Mouse (Mus musculus) megakaryocyte progenitor cell, adult 5-6 weeks (primary cell): Measurements from ENCODE around the gene Defb29. TPM values are rescaled to one million over a fixed set of nuclear protein-coding genes. Genes with fewer than 3 reads are reported as not detected.

Source experiments
- ATAC-seq: replicated peaks from 2 replicates; pipeline ENCODE4 v1.8.0; 2016; ENCODE audit warnings: mild to moderate bottlenecking, moderate TSS enrichment, inconsistent platforms; ENCODE audit not compliant: poor library complexity
- total RNA-seq, 2 experiments: library from RNA; stranded (forward) in 1 of 2; stranded (reverse) in 1 of 2; fragments of 157-497, 149-512 nt in 1 of 2; fragments of 200-1000 nt in 1 of 2; gene quantifications; 2 replicates each; pipeline versions ENCODE4 v1.2.3 to v1.2.4; 2015 to 2017

The Defb29 gene
- total RNA-seq, 2 experiments from 2014 or later: not detected

DNA sequence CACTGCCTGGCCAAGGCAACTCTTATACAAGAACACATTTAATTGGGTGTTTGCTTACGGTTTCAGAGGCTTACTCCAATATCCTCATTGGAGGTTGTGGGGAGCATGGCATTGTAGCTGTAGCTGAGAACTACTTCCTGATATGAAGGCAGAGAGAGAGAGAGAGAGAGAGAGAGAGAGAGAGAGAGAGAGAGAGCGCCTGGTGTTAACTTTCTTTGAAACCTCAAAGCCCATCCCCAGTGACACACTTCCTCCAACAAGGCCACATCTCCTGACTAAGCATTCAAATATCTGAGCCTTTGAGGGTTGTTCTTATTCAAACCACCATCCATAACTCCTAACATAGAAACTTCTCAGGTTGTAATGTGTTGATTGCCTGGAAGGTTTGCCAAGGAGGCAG lies 35.9 kb downstream of the Defb29 start:
- no peak for ATAC-seq

DNA sequence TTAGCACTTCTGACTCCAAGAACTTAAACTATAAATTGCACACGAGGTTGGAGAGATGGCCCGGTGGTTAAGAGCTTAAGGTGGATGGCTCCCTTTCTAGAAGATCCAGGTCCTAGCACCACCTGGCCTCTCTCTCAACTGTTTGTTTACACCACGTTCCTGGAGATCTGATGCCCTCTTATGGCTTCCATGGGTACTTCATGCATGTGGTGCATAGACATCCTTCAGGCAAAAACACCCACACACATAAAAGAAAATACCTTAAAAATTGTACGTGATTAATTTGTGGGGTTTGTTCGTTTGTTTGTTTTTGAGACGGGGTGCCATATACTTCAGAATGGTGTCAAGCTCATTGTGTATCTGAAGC lies 39.1 kb downstream of the Defb29 start:
- ATAC-seq: peak; percentile 73

DNA sequence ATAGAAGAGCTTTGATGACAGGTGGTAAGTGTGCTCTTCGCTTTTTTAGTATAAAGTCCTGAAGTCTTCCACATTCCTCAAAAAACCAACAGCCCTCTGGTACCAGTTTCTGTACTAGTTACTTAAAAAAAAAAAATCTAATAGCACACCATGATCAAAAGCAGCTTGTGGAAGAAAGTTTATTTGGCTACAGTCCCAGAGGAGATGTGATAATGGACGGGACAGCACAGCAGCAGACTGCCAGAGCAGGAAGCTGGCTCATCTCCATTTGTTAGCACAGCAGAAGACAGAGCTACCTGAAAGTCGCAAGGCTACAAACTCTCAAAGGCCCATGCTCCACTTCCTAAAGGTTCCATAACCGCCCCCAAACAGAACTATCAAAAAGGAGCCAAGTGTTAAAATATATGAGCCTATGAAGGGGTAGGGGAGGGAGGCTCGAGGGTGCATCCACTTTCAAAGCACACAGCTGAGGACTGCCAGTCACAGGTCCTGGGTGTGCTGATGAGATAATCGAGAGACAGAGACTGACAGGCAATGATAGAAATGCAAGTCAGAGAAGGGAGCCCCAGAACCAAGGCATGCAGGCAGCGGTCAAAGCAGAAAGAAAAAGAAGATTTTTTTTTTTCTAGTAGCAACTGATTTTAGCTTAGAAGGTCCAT lies 39.6 kb downstream of the Defb29 start:
- ATAC-seq: peak; percentile 93

DNA sequence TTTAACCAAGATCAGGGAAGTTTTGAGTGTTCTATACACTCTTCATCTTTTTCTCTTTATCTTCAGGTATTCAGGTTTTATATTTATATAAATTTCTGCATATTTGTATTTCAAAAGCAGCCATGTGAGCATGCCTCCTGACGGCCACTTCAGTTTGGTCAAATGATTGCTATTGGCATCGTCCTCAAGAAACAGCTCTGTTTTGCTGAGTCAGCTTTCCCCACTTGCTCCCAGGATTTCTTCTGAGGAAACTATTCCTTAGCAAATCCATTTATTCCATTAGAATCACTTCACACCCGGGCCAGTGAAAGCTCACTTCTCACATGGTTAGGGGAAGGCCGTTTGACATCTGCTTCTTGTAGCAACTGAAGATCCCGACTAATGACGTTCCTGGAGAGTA lies 41.9 kb downstream of the Defb29 start:
- no peak for ATAC-seq

DNA sequence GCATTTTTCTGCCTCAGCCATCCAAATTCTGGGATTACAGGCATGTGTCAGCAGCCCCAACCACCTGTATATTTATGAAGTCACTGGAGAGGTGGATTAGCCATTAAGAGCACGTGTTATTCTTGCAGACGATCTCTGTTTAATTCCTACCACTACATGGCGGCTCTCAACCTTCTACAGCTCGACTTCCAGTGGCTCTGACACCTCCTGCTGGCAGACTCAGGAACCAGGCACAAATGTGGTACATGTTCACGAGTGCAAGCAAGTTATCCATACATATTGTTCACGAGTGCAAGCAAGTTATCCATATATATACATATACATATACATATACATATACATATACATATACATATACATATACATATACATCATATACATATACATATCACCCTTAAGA lies 46.7 kb downstream of the Defb29 start:
- no peak for ATAC-seq

DNA sequence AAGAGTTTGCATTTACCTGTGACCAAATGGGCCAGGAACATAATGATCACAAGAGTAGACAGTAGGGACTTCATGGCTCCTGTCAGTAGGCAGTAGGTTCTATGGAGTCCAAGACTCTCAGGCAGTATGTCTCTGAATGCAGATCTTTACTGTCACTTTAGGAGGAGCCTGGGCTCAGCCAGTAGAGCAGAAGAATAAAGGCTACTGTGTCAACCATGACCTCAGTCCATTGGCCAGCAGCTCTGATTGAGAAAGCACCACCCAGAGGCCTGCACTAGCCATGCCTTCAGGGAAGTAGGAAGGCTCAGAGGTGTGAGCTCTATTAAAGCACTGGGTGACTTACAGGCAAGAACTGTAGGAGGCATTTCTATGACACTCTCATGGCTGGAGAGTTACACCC lies 49.9 kb downstream of the Defb29 start, which contains the start of gene Defb22:
TSS of gene Defb22 (minus strand) at position 101 of the 400 bp plus-strand sequence.
- ATAC-seq: no peak

Other genes starting within 250 kb of the Defb29 start
- 18.4 and 19.7 TPM in 2 replicates for gene Tbc1d20, start 246.3 kb downstream of the Defb29 start, total RNA-seq (2015)
- gene Tbc1d20, start 246.3 kb downstream of the Defb29 start, total RNA-seq (2017): 17.2 and 19.1 TPM in 2 replicates
- 50.3 and 75.6 TPM in 2 replicates for gene Rbck1, start 207.4 kb downstream of the Defb29 start, total RNA-seq (2015)
- 66.8 and 67.2 TPM in 2 replicates for gene Rbck1, start 207.4 kb downstream of the Defb29 start, total RNA-seq (2017)
- gene Trib3, start 196.1 kb downstream of the Defb29 start, total RNA-seq (2015): not detected in 2 replicates
- gene Trib3, start 196.1 kb downstream of the Defb29 start, total RNA-seq (2017): not detected in 2 replicates
- not detected in 2 replicates for gene Nrsn2, start 163.5 kb downstream of the Defb29 start, total RNA-seq (2015)
- gene Nrsn2, start 163.5 kb downstream of the Defb29 start, total RNA-seq (2017): not detected in 2 replicates
- 6.8 and 9.0 TPM in 2 replicates for gene Sox12, start 142.0 kb downstream of the Defb29 start, total RNA-seq (2015)
- 1.9 and 2.2 TPM in 2 replicates for gene Sox12, start 142.0 kb downstream of the Defb29 start, total RNA-seq (2017)
- gene Zcchc3, start 125.1 kb downstream of the Defb29 start, total RNA-seq (2015): 5.3 and 5.7 TPM in 2 replicates
- gene Zcchc3, start 125.1 kb downstream of the Defb29 start, total RNA-seq (2017): 2.8 and 4.1 TPM in 2 replicates
- not detected in 2 replicates for gene 6820408C15Rik, start 124.5 kb downstream of the Defb29 start, total RNA-seq (2015)
- 0.29 TPM in 1 of 2 replicates, not detected in the other for gene 6820408C15Rik, start 124.5 kb downstream of the Defb29 start, total RNA-seq (2017)
- gene Defb23, start 75.5 kb downstream of the Defb29 start, total RNA-seq (2015): not detected in 2 replicates
- not detected in 2 replicates for gene Defb23, start 75.5 kb downstream of the Defb29 start, total RNA-seq (2017)
- gene Defb20, start 63.0 kb downstream of the Defb29 start, total RNA-seq (2015): not detected in 2 replicates
- not detected in 2 replicates for gene Defb20, start 63.0 kb downstream of the Defb29 start, total RNA-seq (2017)
- not detected in 2 replicates for gene Defb22, start 50.0 kb downstream of the Defb29 start, total RNA-seq (2015)
- not detected in 2 replicates for gene Defb22, start 50.0 kb downstream of the Defb29 start, total RNA-seq (2017)
- gene Defb26, start 28.4 kb downstream of the Defb29 start, total RNA-seq (2015): not detected in 2 replicates
- not detected in 2 replicates for gene Defb26, start 28.4 kb downstream of the Defb29 start, total RNA-seq (2017)
- not detected in 2 replicates for gene Defb28, start 21.8 kb downstream of the Defb29 start, total RNA-seq (2015)
- not detected in 2 replicates for gene Defb28, start 21.8 kb downstream of the Defb29 start, total RNA-seq (2017)
- not detected in 2 replicates for gene Gm17416, start 29.2 kb upstream of the Defb29 start, total RNA-seq (2015)
- gene Gm17416, start 29.2 kb upstream of the Defb29 start, total RNA-seq (2017): not detected in 2 replicates
- gene Defb21, start 32.6 kb upstream of the Defb29 start, total RNA-seq (2015): not detected in 2 replicates
- gene Defb21, start 32.6 kb upstream of the Defb29 start, total RNA-seq (2017): not detected in 2 replicates
- gene Defb19, start 40.2 kb upstream of the Defb29 start, total RNA-seq (2015): not detected in 2 replicates
- gene Defb19, start 40.2 kb upstream of the Defb29 start, total RNA-seq (2017): not detected in 2 replicates
- gene Defb45, start 59.3 kb upstream of the Defb29 start, total RNA-seq (2015): not detected in 2 replicates
- gene Defb45, start 59.3 kb upstream of the Defb29 start, total RNA-seq (2017): not detected in 2 replicates
- gene Defb36, start 64.2 kb upstream of the Defb29 start, total RNA-seq (2015): not detected in 2 replicates
- not detected in 2 replicates for gene Defb36, start 64.2 kb upstream of the Defb29 start, total RNA-seq (2017)
- not detected in 2 replicates for gene Defb25, start 83.0 kb upstream of the Defb29 start, total RNA-seq (2015)
- gene Defb25, start 83.0 kb upstream of the Defb29 start, total RNA-seq (2017): not detected in 2 replicates
- 1.2 TPM in 1 of 2 replicates, not detected in the other for gene Rem1, start 86.9 kb upstream of the Defb29 start, total RNA-seq (2015)
- 0.10 and 0.87 TPM in 2 replicates for gene Rem1, start 86.9 kb upstream of the Defb29 start, total RNA-seq (2017)
- gene H13, start 129.4 kb upstream of the Defb29 start, total RNA-seq (2015): 169 and 177 TPM in 2 replicates
- 126 and 128 TPM in 2 replicates for gene H13, start 129.4 kb upstream of the Defb29 start, total RNA-seq (2017)
- 8.7 and 12.3 TPM in 2 replicates for gene Mcts2, start 146.9 kb upstream of the Defb29 start, total RNA-seq (2015)
- 6.1 and 11.0 TPM in 2 replicates for gene Mcts2, start 146.9 kb upstream of the Defb29 start, total RNA-seq (2017)
- gene Id1, start 196.2 kb upstream of the Defb29 start, total RNA-seq (2015): 8.3 and 11.7 TPM in 2 replicates
- gene Id1, start 196.2 kb upstream of the Defb29 start, total RNA-seq (2017): 3.6 and 7.1 TPM in 2 replicates
- gene Cox4i2, start 214.1 kb upstream of the Defb29 start, total RNA-seq (2015): 1.4 and 1.5 TPM in 2 replicates
- 1.8 TPM in 1 of 2 replicates, not detected in the other for gene Cox4i2, start 214.1 kb upstream of the Defb29 start, total RNA-seq (2017)